Mouse (Mus musculus): ENCODE data around the gene Lrmda. TPM values are rescaled to one million over a fixed set of nuclear protein-coding genes. Genes with fewer than 3 reads are reported as not detected.

Lrmda gene
- polyA plus RNA-seq, 1 experiment from 2014 or later, result 0.20 TPM

DNA sequence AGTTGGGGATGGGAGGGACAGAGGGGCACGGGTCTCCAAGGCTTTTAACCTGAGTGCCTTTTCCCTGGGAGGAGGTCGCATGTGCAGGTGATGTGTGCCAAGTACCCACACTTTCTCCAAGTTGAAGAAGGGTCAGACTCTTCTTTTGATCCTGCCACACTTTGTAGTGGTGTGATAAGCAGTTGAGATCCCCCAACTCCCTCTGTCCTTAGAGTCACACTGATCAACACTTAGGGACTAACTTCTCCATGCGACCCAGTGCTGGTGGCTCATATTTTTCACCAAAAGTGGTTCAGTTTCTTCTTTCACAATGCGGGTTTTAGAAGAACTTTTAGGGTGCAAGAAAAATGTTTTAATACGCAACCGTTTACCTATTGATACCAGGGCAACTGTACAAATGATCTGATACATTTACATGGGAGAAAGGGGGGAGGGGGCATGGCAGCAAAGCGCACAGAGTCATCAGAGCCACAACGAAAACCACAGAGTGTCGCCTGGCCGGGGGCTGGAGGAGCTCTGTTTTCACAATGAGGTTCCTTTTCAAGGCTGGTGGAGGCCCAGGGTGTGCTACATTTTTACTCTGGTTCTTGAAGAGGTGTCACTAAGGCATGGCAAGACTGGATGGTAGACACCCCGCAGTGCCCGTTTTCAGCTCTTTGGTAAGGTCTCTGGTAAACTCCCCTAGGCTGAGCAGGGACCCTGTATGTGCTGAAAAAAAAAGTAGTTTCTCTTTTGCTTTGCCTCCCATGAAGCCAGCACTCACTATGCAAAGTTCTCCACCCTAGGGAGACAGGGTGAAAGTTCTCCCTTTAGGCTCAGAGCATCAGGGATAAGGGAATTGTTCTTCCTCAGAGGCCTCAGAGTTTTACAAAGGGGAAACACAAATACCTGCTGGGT is 685 bp downstream of the Lrmda start:
- ATAC-seq (ENCODE audit: insufficient number of reproducible peaks, low FRiP score, low TSS enrichment, low read depth) (no peak), DNase-seq (ENCODE audit: low spot score) (no peak)
- 32% methylated on average over 12 of the region's 12 CpGs for WGBS
- H3K27ac ChIP-seq (replicated peaks; ENCODE audit: low read depth, low read length), result no peak overlapping the region
- H3K9me3 ChIP-seq (ENCODE audit: control insufficient read depth, low read length), result no peaks in the 10 kb centered on the region
- peak overlapping the region; percentile 88 for H3K4me2 ChIP-seq (ENCODE audit: low read depth, severe bottlenecking)
- no peaks in the 10 kb centered on the region for H3K36me3 ChIP-seq (ENCODE audit: control insufficient read depth, insufficient read depth, low read length)
- peaks cover 20% of the 10 kb centered on the region for H3K27me3 ChIP-seq (ENCODE audit: control insufficient read depth, insufficient read depth, low read length)
- no peaks in the 10 kb centered on the region for H3K4me1 ChIP-seq (ENCODE audit: control insufficient read depth, insufficient read depth, low read length)
- peak overlapping the region; percentile 29 for H3K4me3 ChIP-seq (ENCODE audit: low read depth, low read length)
- H3K9ac ChIP-seq (ENCODE audit: low read length), result no peak overlapping the region

DNA sequence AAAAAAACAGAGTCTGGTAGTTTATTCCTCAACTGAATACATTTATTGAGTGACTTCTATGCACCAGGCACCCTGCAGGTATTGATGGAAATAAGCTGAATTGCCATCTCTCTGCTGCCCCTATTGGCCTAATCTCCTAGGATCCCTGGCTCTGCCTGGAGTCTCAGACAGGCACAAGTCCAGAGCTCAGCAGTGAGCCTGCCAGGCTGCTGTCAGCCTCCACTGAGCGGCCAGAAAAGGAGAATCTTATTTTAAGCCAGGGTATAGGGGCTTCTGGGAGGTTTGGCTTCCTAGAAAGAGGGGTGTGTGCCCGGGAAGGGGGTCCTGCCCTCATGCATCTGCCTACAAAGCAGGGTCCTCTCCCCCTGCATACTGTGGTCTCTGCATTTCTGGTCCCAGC is 1.4 kb downstream of the Lrmda start:
- ATAC-seq (ENCODE audit: insufficient number of reproducible peaks, low FRiP score, low TSS enrichment, low read depth), result no peak
- WGBS, result 33% methylated on average over 2 of the region's 2 CpGs
- no peaks in the 10 kb centered on the region for H3K4me1 ChIP-seq (ENCODE audit: control insufficient read depth, insufficient read depth, low read length)
- no peaks in the 10 kb centered on the region for H3K9me3 ChIP-seq (ENCODE audit: control insufficient read depth, low read length)
- DNase-seq (ENCODE audit: low spot score), result peak; percentile 58
- no peak overlapping the region for H3K4me3 ChIP-seq (ENCODE audit: low read depth, low read length)
- H3K27ac ChIP-seq (replicated peaks; ENCODE audit: low read depth, low read length), result no peak overlapping the region
- no peak overlapping the region for H3K9ac ChIP-seq (ENCODE audit: low read length)
- H3K36me3 ChIP-seq (ENCODE audit: control insufficient read depth, insufficient read depth, low read length), result no peaks in the 10 kb centered on the region
- peaks cover 20% of the 10 kb centered on the region for H3K27me3 ChIP-seq (ENCODE audit: control insufficient read depth, insufficient read depth, low read length)
- H3K4me2 ChIP-seq (ENCODE audit: low read depth, severe bottlenecking), result no peak overlapping the region

GRCm38 (mm10) chr14:22023533-22023932 is 4.0 kb downstream of the Lrmda start:
- H3K4me3 ChIP-seq (ENCODE audit: low read depth, low read length), result no peak overlapping the region
- H3K27me3 ChIP-seq (ENCODE audit: control insufficient read depth, insufficient read depth, low read length), result peaks cover 15% of the 10 kb centered on the region; the same call in 1 of the 2 replicates
- 89% methylated on average over 4 of the region's 4 CpGs for WGBS
- no peak overlapping the region for H3K4me2 ChIP-seq (ENCODE audit: low read depth, severe bottlenecking)
- no peaks in the 10 kb centered on the region for H3K4me1 ChIP-seq (ENCODE audit: control insufficient read depth, insufficient read depth, low read length)
- no peak for DNase-seq (ENCODE audit: low spot score)
- no peak overlapping the region for H3K27ac ChIP-seq (replicated peaks; ENCODE audit: low read depth, low read length)
- H3K36me3 ChIP-seq (ENCODE audit: control insufficient read depth, insufficient read depth, low read length), result no peaks in the 10 kb centered on the region
- no peak for ATAC-seq (ENCODE audit: insufficient number of reproducible peaks, low FRiP score, low TSS enrichment, low read depth)
- no peaks in the 10 kb centered on the region for H3K9me3 ChIP-seq (ENCODE audit: control insufficient read depth, low read length)
- H3K9ac ChIP-seq (ENCODE audit: low read length), result no peak overlapping the region

- peaks cover 18% of the 10 kb centered on the region; the same call in 1 of the 2 replicates for H3K27me3 ChIP-seq (ENCODE audit: control insufficient read depth, insufficient read depth, low read length)
- H3K4me2 ChIP-seq (ENCODE audit: low read depth, severe bottlenecking), result no peak overlapping the region
- no peaks in the 10 kb centered on the region for H3K9me3 ChIP-seq (ENCODE audit: control insufficient read depth, low read length)
- DNase-seq (ENCODE audit: low spot score) (no peak), ATAC-seq (ENCODE audit: insufficient number of reproducible peaks, low FRiP score, low TSS enrichment, low read depth) (no peak)
- H3K4me1 ChIP-seq (ENCODE audit: control insufficient read depth, insufficient read depth, low read length), result no peaks in the 10 kb centered on the region
- H3K4me3 ChIP-seq (ENCODE audit: low read depth, low read length), result no peak overlapping the region
- no peak overlapping the region for H3K27ac ChIP-seq (replicated peaks; ENCODE audit: low read depth, low read length)
- WGBS, result 28% methylated on average over 3 of the region's 3 CpGs
- no peaks in the 10 kb centered on the region for H3K36me3 ChIP-seq (ENCODE audit: control insufficient read depth, insufficient read depth, low read length)
- no peak overlapping the region for H3K9ac ChIP-seq (ENCODE audit: low read length)
Observed at GRCm38 (mm10) chr14:22035900-22036299, 16.4 kb downstream of the Lrmda start.

DNA sequence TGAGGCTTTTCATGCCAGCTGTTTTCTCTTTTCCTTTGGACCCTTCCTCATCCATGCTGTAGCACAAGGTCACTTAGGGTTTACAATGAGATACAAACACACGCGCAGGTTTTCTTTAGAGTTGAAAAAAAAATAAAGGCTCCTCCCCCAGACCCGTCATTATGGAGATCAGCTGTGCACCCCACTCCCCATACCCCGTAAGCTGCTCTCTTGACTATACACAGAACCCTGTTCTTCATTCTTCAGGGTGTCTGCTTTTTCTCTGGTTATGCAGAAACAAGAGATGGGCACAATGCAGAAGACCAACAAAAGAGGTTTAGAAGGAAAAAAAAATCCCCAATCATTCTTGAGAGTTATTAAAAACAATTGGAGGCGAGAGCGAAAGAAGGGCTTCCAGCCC is 16.8 kb downstream of the Lrmda start:
- Histone ChIP-seq H3K4me2 (ENCODE audit: low read depth, severe bottlenecking) (no peak overlapping the region), H3K27ac (replicated peaks; ENCODE audit: low read depth, low read length) (no peak overlapping the region), H3K9me3 (ENCODE audit: control insufficient read depth, low read length) (no peaks in the 10 kb centered on the region), H3K4me1 (ENCODE audit: control insufficient read depth, insufficient read depth, low read length) (no peaks in the 10 kb centered on the region), H3K9ac (ENCODE audit: low read length) (no peak overlapping the region), H3K27me3 (ENCODE audit: control insufficient read depth, insufficient read depth, low read length) (peaks cover 18% of the 10 kb centered on the region; the same call in 1 of the 2 replicates), H3K36me3 (ENCODE audit: control insufficient read depth, insufficient read depth, low read length) (no peaks in the 10 kb centered on the region), H3K4me3 (ENCODE audit: low read depth, low read length) (no peak overlapping the region)
- no peak for DNase-seq (ENCODE audit: low spot score)
- ATAC-seq (ENCODE audit: insufficient number of reproducible peaks, low FRiP score, low TSS enrichment, low read depth), result no peak
- WGBS, result 44% methylated on average over 6 of the region's 6 CpGs

DNA sequence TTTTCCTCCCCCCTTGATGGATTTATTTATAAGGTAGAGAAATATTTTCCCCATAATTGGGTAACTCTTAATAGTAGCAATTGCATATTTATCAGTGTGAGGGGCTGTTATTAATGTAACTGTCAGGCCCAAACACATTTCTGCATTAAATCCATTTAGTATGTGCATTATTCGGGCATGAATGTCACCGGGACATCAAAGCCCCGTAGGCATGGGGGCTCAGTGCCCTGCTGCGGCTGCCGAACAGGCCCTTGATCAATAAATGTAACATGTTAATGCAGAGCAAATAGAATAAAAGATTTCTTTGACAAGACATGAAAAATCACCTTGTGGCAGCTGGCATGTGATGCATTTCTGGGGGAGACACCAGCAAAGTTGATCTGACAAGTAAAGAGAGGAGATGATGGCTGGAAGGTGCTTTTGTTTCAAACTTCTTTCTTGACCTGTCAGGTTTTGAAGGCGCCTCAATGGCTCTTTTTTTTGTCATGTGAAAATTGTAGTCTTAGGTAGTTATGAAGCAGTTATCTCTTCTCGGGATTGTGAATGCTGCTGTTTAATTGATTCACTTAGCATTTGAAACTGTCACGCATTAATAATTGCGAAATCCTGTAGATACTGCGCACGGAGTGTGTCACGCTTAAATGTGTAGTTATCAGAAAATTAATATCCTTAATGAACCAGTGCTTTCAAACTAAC is 17.4 kb downstream of the Lrmda start:
- no peaks in the 10 kb centered on the region for H3K36me3 ChIP-seq (ENCODE audit: control insufficient read depth, insufficient read depth, low read length)
- 77% methylated on average over 12 of the region's 12 CpGs for WGBS
- no peak overlapping the region for H3K9ac ChIP-seq (ENCODE audit: low read length)
- H3K27ac ChIP-seq (replicated peaks; ENCODE audit: low read depth, low read length), result no peak overlapping the region
- H3K4me3 ChIP-seq (ENCODE audit: low read depth, low read length), result no peak overlapping the region
- no peak overlapping the region for H3K4me2 ChIP-seq (ENCODE audit: low read depth, severe bottlenecking)
- no peaks in the 10 kb centered on the region for H3K4me1 ChIP-seq (ENCODE audit: control insufficient read depth, insufficient read depth, low read length)
- DNase-seq (ENCODE audit: low spot score), result no peak
- H3K27me3 ChIP-seq (ENCODE audit: control insufficient read depth, insufficient read depth, low read length), result peaks cover 24% of the 10 kb centered on the region; the same call in 1 of the 2 replicates
- no peak for ATAC-seq (ENCODE audit: insufficient number of reproducible peaks, low FRiP score, low TSS enrichment, low read depth)
- H3K9me3 ChIP-seq (ENCODE audit: control insufficient read depth, low read length), result no peaks in the 10 kb centered on the region

- Histone ChIP-seq H3K4me3 (ENCODE audit: low read depth, low read length) (no peak overlapping the region), H3K4me1 (ENCODE audit: control insufficient read depth, insufficient read depth, low read length) (no peaks in the 10 kb centered on the region), H3K9ac (ENCODE audit: low read length) (no peak overlapping the region), H3K4me2 (ENCODE audit: low read depth, severe bottlenecking) (no peak overlapping the region), H3K36me3 (ENCODE audit: control insufficient read depth, insufficient read depth, low read length) (no peaks in the 10 kb centered on the region), H3K27ac (replicated peaks; ENCODE audit: low read depth, low read length) (no peak overlapping the region), H3K27me3 (ENCODE audit: control insufficient read depth, insufficient read depth, low read length) (peaks cover 24% of the 10 kb centered on the region; the same call in 1 of the 2 replicates), H3K9me3 (ENCODE audit: control insufficient read depth, low read length) (no peaks in the 10 kb centered on the region)
- no peak for DNase-seq (ENCODE audit: low spot score)
- WGBS, result 70% methylated on average over 16 of the region's 16 CpGs
- no peak for ATAC-seq (ENCODE audit: insufficient number of reproducible peaks, low FRiP score, low TSS enrichment, low read depth)
Observed at GRCm38 (mm10) chr14:22037498-22038131, 18.1 kb downstream of the Lrmda start.

GRCm38 (mm10) chr14:22042146-22042545 is 22.6 kb downstream of the Lrmda start:
- H3K4me2 ChIP-seq (ENCODE audit: low read depth, severe bottlenecking), result no peak overlapping the region
- peaks cover 37% of the 10 kb centered on the region for H3K27me3 ChIP-seq (ENCODE audit: control insufficient read depth, insufficient read depth, low read length)
- DNase-seq (ENCODE audit: low spot score) (no peak), ATAC-seq (ENCODE audit: insufficient number of reproducible peaks, low FRiP score, low TSS enrichment, low read depth) (no peak)
- H3K36me3 ChIP-seq (ENCODE audit: control insufficient read depth, insufficient read depth, low read length), result no peaks in the 10 kb centered on the region
- WGBS, result 82% methylated on average over 6 of the region's 6 CpGs
- no peak overlapping the region for H3K27ac ChIP-seq (replicated peaks; ENCODE audit: low read depth, low read length)
- H3K9me3 ChIP-seq (ENCODE audit: control insufficient read depth, low read length), result no peaks in the 10 kb centered on the region
- no peaks in the 10 kb centered on the region for H3K4me1 ChIP-seq (ENCODE audit: control insufficient read depth, insufficient read depth, low read length)
- no peak overlapping the region for H3K9ac ChIP-seq (ENCODE audit: low read length)
- no peak overlapping the region for H3K4me3 ChIP-seq (ENCODE audit: low read depth, low read length)
